Mouse (Mus musculus) embryo, embryonic 9.5 days (tissue): ENCODE measurements at regions not wholly inside any gene's neighbourhood (a gene's known extent, or its start where the extent isn't known, plus 50 kb on each side); places are given as distances from the start of the nearest gene placed in this dataset.
A peak's percentile ranks its signal among the peaks of the same experiment; 100 is the strongest.

Source experiments
- DNase-seq: peaks from one replicate; pipeline ENCODE4 v3.0.0-alpha.2; 2017; ENCODE audit errors: extremely low spot score

GRCm38 (mm10) chr7:135767493-135767892 lies 51.3 kb upstream of the Mki67 start:
- no peak for DNase-seq

DNA sequence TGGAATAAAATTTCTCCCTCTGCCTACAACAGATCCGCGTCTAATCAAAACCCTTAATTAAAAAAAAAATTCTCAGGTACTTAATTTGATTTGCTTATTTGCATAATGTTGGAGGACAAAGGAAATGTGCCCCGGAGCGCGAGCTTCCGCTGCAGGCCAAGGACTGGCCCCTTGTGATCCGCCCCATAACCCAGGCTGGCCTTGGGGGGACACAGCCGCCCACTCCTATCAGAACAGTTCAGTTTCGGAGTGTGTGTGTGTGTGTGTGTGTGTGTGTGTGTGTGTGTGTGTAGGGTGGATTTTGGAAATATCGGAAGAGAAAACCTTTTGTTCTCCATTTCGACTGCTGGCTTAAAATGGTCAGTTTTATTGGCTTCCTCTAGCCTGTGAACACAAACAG lies 51.9 kb upstream of the Mki67 start:
- DNase-seq = no peak

GRCm38 (mm10) chr7:135768592-135768991 lies 52.4 kb upstream of the Mki67 start:
- peak; percentile 71 for DNase-seq

DNA sequence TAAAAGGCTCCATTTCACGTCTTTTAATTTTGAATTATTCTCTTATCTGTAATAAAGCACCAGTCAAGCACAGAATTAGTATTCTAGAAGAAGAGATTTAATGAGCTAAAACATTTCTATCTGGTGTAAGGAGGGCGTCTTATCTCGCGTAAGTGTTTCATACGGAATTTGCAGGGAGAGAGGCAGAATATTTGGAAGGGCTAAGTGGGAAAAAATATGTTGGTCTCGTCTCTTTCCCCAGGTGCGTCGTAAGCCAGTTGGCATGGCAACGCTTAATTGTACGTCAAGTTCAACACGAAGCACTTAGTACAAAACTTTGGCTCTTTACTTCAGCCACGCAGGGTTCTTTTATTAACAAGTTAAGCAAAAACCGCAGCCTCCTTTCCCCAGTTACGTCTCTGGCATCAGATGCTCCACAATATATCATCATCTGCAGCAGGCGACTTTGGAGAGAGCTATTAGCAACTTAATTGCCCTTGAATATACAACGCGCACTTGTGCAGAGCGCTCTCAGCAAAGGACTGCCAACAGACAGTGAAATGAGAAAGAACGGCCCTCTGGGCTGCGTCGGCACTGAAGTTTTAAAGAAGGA lies 53.0 kb upstream of the Mki67 start:
- no peak for DNase-seq

DNA sequence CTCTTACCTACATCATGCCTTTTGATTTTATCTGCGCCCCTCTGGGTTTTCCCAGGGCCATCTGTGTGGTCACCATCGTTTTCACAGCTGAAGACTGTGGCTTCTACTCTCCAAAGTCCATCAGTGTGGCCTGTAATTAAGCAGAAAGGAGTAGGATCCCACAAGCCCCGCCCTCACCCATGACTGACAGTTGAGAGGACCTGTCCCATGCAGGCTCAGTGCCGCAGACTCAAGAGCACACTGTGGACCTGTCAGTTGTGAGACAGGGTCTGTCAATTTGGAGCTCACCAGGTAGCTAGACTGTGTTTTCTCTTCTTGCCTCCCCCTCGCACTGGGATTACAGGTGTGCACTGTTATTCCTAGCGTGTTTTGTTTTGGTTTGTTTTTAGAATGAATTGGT lies 53.9 kb upstream of the Mki67 start:
- DNase-seq = no peak

GRCm38 (mm10) chr7:135775832-135776433 lies 59.8 kb upstream of the Mki67 start:
- DNase-seq = no peak

DNA sequence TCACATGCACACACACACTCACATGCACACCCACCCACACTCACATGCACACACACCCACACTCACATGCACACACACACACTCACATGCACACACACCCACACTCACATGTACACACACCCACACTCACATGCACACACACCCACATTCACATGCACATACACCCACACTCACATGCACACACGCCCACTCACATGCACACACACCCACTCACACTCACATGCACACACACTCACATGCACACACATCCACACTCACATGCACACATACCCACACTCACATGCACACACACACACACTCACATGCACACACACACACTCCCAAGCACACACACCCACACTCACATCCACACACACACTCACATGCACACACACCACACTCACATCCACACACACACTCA lies 74.0 kb upstream of the Mki67 start:
- no peak for DNase-seq

DNA sequence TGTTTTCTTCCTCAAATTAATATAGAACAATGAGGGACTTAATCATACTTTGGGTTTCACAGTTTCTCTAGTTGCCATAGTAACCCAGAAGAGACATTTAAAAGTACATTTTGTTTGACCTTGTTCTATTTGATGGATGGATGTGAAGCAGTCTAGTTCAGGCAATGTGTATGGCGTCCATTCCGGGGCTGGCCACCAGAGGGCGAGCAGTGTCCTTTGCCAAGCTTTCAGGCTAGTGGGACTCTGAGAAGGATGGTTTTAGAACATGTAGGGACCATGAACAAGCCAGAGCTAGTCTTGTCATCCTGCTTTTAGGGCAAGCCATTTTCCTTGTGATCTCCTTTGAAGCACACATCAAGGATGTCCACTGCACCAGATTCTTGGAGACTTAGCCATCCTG lies 74.8 kb upstream of the Mki67 start:
- DNase-seq = peak; percentile 75

- no peak for DNase-seq
Observed at GRCm38 (mm10) chr7:135791953-135792690, 76.0 kb upstream of the Mki67 start.

GRCm38 (mm10) chr7:135792918-135793317 lies 76.8 kb upstream of the Mki67 start:
- DNase-seq = peak; percentile 43

DNA sequence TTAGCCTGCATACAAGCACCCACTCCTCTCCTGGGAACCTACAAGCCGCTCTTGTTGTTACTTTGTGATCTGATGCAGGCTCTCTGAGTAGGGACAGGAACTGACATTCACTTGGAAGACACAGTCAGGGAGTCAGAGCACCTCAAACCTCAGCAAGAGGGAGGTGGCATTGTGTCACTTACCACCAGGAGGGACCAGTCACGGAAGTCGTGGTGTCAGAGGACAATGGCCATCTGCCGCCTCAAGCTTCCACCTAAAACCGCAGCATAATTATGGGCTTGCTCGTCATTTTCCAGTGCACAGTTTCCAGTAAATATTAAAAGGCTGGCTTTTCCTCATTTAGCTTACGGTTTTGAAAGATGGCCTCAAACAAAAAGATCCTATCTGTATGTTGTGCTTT lies 78.1 kb upstream of the Mki67 start:
- DNase-seq = no peak

DNA sequence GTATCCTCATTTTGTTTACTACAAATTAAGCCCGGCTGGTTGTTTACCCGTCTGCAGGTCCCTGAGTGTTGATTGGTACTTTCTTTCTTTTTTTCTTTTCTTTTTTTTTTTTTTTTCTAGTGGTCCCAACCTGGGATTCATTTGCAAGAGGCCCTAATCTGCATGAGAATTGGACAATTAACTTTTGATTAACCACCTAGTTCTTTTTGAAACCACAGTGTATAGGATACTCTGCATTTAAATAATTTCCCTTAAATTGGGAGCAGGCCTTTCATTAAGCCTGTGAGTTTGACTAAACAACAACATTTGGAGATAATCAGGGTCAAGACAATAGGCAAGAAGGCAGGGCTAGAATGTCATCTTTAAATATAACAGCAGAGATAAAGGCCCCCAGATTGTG lies 78.5 kb upstream of the Mki67 start:
- DNase-seq = no peak

DNA sequence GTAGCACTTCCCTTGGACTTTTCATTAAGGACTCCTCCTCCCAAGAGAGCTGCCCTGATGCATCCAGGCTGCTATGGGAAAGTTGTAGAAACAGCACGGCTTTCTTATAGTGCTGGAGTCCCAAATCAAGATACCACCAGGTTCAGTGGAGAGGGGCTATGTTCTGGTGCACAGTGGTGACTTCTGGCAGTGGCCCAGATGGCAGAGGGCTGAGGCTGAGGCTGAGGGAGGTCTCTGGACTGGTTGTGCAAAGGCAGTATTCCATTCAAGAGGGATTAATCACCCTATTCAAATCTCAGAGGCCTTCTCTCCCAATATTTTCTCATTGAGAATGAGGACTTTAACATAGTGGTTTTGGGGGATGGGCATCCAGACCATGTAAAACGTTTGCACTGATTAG lies 82.3 kb upstream of the Mki67 start:
- no peak for DNase-seq

DNA sequence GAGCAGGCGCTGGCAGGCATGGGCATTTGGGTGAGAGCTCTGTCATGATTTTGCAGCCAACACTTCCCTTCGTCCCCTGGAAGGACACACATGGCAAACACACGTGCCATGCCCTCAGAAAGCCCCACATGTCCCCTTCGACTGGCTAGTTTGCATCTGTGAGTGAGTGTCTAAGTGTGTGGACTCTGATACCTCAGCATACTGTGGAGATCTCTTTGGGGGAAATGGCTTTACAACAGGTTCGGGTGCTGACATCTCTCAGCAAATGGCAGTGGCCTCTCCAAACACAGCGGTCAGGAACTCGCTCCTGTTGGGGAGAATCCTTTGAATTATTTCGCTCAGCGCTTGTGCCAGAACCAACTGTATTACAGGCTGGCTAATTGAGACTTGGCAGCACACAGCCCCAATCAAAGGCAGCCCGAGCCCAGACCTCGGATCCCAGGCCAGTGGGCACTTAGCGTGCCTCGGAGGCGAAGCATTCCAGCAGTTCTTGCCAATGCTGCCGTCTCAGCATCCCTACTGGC lies 86.5 kb upstream of the Mki67 start:
- DNase-seq = no peak

GRCm38 (mm10) chr7:135804730-135805129 lies 88.6 kb upstream of the Mki67 start:
- DNase-seq = no peak

GRCm38 (mm10) chr7:135806139-135806538 lies 90.0 kb upstream of the Mki67 start:
- no peak for DNase-seq

GRCm38 (mm10) chr7:135806673-135807072 lies 90.5 kb upstream of the Mki67 start:
- no peak for DNase-seq

DNA sequence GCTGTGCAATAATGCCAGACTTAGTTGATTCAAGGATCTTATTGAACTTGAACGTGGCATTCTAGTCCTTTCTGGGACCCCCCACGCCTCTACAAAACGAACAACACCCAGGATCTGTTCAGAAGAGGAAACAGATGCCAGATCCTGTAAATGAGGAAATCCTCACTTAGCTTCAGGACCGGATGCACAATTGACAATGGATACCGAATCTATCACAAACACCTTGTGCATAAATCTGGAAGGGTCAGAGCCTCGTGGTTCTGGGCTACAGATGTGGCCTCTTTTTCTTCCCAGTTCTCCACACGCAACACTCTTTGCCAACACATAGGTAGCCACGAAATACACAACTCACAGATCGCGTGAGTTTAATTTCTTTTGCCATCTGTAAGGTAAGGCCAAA lies 93.0 kb upstream of the Mki67 start:
- no peak for DNase-seq

GRCm38 (mm10) chr7:135809751-135810379 lies 93.7 kb upstream of the Mki67 start:
- DNase-seq = no peak

GRCm38 (mm10) chr7:135810971-135811370 lies 94.8 kb upstream of the Mki67 start:
- DNase-seq = no peak

DNA sequence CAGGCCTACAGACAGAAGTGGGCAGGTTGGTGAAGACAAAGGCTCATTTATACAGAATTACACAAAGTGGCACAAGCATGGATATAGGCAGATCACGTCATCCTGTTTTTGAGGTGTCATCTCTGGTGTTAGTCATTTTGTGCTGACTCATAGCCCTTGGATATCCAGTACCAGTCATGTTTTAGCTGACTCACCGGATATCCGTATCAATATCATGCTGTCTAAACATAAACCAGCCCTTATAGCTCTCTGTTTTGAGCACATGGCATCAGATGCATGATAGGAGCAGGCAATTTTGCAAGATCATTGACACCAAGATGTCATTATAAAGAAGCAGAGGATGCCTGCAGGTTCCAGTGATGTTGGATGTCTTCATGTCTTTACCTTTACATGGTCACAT lies 97.5 kb upstream of the Mki67 start:
- DNase-seq = no peak

GRCm38 (mm10) chr7:135816191-135816590 lies 100.0 kb upstream of the Mki67 start:
- DNase-seq = no peak

DNA sequence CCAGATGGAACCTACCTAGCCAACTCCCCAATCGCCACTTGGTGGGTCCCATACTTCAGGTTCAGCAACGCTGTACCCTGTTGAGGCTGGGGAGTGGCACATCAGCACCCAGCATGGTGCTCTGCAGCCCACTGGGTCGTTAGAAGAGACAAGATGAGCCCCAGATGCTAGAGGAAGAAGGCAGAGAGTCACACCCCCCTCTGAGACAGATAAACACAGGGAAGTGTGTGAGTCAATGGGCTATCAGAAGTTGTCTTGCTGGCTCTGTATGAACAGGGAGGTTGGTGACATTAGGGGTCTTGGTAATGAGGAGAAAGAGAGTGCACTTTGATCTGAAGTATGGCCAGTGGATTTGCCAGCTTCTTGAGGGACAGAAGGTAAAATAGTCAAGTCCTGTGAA lies 101.7 kb upstream of the Mki67 start:
- DNase-seq = no peak
